Mouse (Mus musculus): ENCODE measurements around the gene Trappc11. TPM values are rescaled to one million over a fixed set of nuclear protein-coding genes. Genes with fewer than 3 reads are reported as not detected.

Gene Trappc11
- total and polyA plus RNA-seq, 2 experiments from 2014 or later = 25.3 to 40.4 TPM

GRCm38 (mm10) chr8:47494602-47495153 is 38.6 kb downstream of the Trappc11 start:
- H3K27ac ChIP-seq = no peak overlapping the region
- DNase-seq (ENCODE audit: low spot score) (no peak), ATAC-seq (no peak)
- H3K36me3 ChIP-seq (ENCODE audit: insufficient read depth, low read length) = peaks cover 62% of the 10 kb centered on the region
- WGBS = 83% methylated on average over 12 of the region's 12 CpGs
- no peak overlapping the region for H3K9ac ChIP-seq (replicated peaks; ENCODE audit: low read length)
- H3K4me3 ChIP-seq (ENCODE audit: low read length) = no peak overlapping the region
- H3K27me3 ChIP-seq (ENCODE audit: insufficient read depth, low read length) = no peaks in the 10 kb centered on the region
- no peaks in the 10 kb centered on the region for H3K4me1 ChIP-seq (ENCODE audit: insufficient read depth, low read length)
- TF ChIP-seq CTCF (IDR thresholded peaks at IDR 0.05; ENCODE audit: low read depth) = no peak
- no peaks in the 10 kb centered on the region for H3K9me3 ChIP-seq (ENCODE audit: low read length)
- no peak overlapping the region for H3K4me2 ChIP-seq (ENCODE audit: low read depth, low read length)

DNA sequence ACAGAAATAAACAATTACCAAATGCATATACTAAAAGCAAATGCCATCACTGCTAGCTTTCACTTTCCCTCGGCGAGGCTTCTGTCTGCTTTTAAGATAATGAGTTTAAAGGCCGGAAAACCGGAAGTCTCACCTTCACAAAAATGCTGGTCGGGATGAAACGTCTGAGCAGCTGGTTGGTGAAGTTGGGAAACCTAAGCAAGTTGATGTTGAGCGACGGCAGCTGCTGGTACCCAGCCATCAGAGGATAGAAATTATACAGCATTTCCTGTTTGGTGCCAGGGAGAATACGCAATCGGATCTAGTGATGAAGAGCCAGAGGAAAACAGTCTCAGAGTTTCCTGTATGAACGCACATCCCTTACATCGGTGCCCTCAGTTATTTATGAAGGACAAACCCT is 40.2 kb downstream of the Trappc11 start:
- Histone ChIP-seq H3K27me3 (ENCODE audit: insufficient read depth, low read length) (no peaks in the 10 kb centered on the region), H3K4me2 (ENCODE audit: low read depth, low read length) (no peak overlapping the region), H3K4me3 (ENCODE audit: low read length) (no peak overlapping the region), H3K36me3 (ENCODE audit: insufficient read depth, low read length) (peaks cover 52% of the 10 kb centered on the region), H3K4me1 (ENCODE audit: insufficient read depth, low read length) (no peaks in the 10 kb centered on the region), H3K9ac (replicated peaks; ENCODE audit: low read length) (no peak overlapping the region), H3K9me3 (ENCODE audit: low read length) (no peaks in the 10 kb centered on the region), H3K27ac (no peak overlapping the region)
- 94% methylated on average over 12 of the region's 12 CpGs for WGBS
- ATAC-seq (no peak), DNase-seq (ENCODE audit: low spot score) (no peak)
- TF ChIP-seq CTCF (IDR thresholded peaks at IDR 0.05; ENCODE audit: low read depth) = no peak

- Histone ChIP-seq H3K9me3 (ENCODE audit: low read length) (no peaks in the 10 kb centered on the region), H3K4me1 (ENCODE audit: insufficient read depth, low read length) (no peaks in the 10 kb centered on the region), H3K27ac (no peak overlapping the region), H3K4me3 (ENCODE audit: low read length) (no peak overlapping the region), H3K9ac (replicated peaks; ENCODE audit: low read length) (no peak overlapping the region), H3K4me2 (ENCODE audit: low read depth, low read length) (no peak overlapping the region), H3K27me3 (ENCODE audit: insufficient read depth, low read length) (no peaks in the 10 kb centered on the region), H3K36me3 (ENCODE audit: insufficient read depth, low read length) (peaks cover 19% of the 10 kb centered on the region)
- DNase-seq (ENCODE audit: low spot score) (no peak), ATAC-seq (no peak)
- WGBS = 86% methylated on average over 3 of the region's 3 CpGs
- no peak for TF ChIP-seq CTCF (IDR thresholded peaks at IDR 0.05; ENCODE audit: low read depth)
Measured at GRCm38 (mm10) chr8:47487231-47487630, 46.0 kb downstream of the Trappc11 start.

DNA sequence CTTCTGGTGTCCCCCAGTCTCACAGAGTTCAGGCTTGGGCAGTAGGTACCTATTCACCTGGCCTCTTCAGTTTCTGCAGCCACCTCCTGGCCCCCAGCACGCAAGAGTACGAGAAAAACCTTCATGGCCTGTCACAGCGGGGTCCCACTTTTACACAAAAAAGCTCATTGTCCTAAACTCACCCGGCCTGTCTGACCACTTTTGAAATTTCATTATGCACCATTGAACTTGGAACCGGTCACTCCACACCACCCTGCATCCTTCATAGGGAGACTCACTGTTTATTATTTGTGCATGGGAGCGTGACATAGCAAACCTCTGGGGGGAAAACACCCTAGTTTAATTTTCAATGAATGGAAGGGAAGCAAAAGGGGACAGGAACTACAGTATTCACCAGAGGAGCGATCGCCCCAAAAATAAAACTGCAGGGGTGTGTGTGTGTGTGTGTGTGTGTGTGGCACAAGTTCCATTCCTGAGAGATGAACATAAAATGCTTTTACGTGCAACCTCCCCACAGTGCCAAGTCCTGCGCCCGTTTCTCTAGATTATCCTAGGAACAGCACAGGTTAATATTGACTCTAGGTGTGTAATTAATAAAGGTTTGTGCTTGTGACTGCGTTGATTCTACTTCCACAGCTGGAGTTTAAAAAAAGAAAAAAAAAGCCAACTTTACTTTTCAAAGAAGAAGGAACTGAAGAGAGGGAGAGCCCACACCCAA is 50.8 kb downstream of the Trappc11 start:
- Histone ChIP-seq H3K27ac (no peak overlapping the region), H3K9me3 (ENCODE audit: low read length) (no peaks in the 10 kb centered on the region), H3K4me1 (ENCODE audit: insufficient read depth, low read length) (no peaks in the 10 kb centered on the region), H3K9ac (replicated peaks; ENCODE audit: low read length) (no peak overlapping the region), H3K27me3 (ENCODE audit: insufficient read depth, low read length) (no peaks in the 10 kb centered on the region), H3K36me3 (ENCODE audit: insufficient read depth, low read length) (no peaks in the 10 kb centered on the region), H3K4me3 (ENCODE audit: low read length) (no peak overlapping the region), H3K4me2 (ENCODE audit: low read depth, low read length) (no peak overlapping the region)
- no peak for TF ChIP-seq CTCF (IDR thresholded peaks at IDR 0.05; ENCODE audit: low read depth)
- 0 out of 2 replicates have a peak, but pooled peaks have one; percentile 37 for ATAC-seq
- no peak for DNase-seq (ENCODE audit: low spot score)
- 39% methylated on average over 12 of the region's 12 CpGs for WGBS

DNA sequence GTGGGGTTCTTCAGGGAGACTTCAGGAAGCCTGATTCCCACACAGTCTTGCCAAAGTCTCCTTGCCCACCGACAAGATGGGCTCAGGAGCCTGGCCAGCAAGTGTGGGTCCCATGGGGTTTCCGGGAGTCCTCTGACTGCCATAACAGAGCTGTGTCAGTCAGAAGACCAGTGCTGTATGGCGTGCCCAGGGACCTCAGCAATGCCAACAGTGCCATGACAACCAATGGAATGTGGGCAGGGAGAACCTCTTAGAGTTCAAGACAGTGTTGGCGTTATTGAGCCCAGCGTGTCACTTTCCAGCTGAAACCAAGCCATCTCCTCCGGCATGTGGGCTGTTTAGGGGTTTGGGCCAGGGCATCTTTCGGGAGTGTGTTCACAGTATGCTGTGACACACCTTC is 53.2 kb downstream of the Trappc11 start:
- TF ChIP-seq CTCF (IDR thresholded peaks at IDR 0.05; ENCODE audit: low read depth) = no peak
- no peaks in the 10 kb centered on the region for H3K36me3 ChIP-seq (ENCODE audit: insufficient read depth, low read length)
- H3K27ac ChIP-seq = no peak overlapping the region
- H3K9me3 ChIP-seq (ENCODE audit: low read length) = no peaks in the 10 kb centered on the region
- no peak overlapping the region for H3K4me2 ChIP-seq (ENCODE audit: low read depth, low read length)
- no peak overlapping the region for H3K9ac ChIP-seq (replicated peaks; ENCODE audit: low read length)
- whole genome bisulfite sequencing = 46% methylated on average over 7 of the region's 7 CpGs
- H3K4me1 ChIP-seq (ENCODE audit: insufficient read depth, low read length) = no peaks in the 10 kb centered on the region
- peak; percentile 93 for ATAC-seq
- no peaks in the 10 kb centered on the region for H3K27me3 ChIP-seq (ENCODE audit: insufficient read depth, low read length)
- no peak overlapping the region for H3K4me3 ChIP-seq (ENCODE audit: low read length)
- DNase-seq (ENCODE audit: low spot score) = peak; percentile 75

GRCm38 (mm10) chr8:47461650-47462049 is 71.6 kb downstream of the Trappc11 start:
- Histone ChIP-seq H3K4me2 (ENCODE audit: low read depth, low read length) (no peak overlapping the region), H3K4me1 (ENCODE audit: insufficient read depth, low read length) (no peaks in the 10 kb centered on the region), H3K4me3 (ENCODE audit: low read length) (no peak overlapping the region), H3K9ac (replicated peaks; ENCODE audit: low read length) (no peak overlapping the region), H3K27me3 (ENCODE audit: insufficient read depth, low read length) (no peaks in the 10 kb centered on the region), H3K9me3 (ENCODE audit: low read length) (0 out of 2 replicates have a peak, but pooled peaks cover 3% of the 10 kb centered on the region), H3K36me3 (ENCODE audit: insufficient read depth, low read length) (no peaks in the 10 kb centered on the region), H3K27ac (no peak overlapping the region)
- WGBS = 70% methylated on average over 10 of the region's 10 CpGs
- no peak for TF ChIP-seq CTCF (IDR thresholded peaks at IDR 0.05; ENCODE audit: low read depth)
- no peak for ATAC-seq
- no peak for DNase-seq (ENCODE audit: low spot score)

- no peaks in the 10 kb centered on the region for H3K4me1 ChIP-seq (ENCODE audit: insufficient read depth, low read length)
- DNase-seq (ENCODE audit: low spot score) = no peak
- H3K4me2 ChIP-seq (ENCODE audit: low read depth, low read length) = no peak overlapping the region
- H3K27me3 ChIP-seq (ENCODE audit: insufficient read depth, low read length) = no peaks in the 10 kb centered on the region
- H3K9me3 ChIP-seq (ENCODE audit: low read length) = 0 out of 2 replicates have a peak, but pooled peaks cover 3% of the 10 kb centered on the region
- no peak overlapping the region for H3K27ac ChIP-seq
- 81% methylated on average over 6 of the region's 6 CpGs for WGBS
- no peak overlapping the region for H3K9ac ChIP-seq (replicated peaks; ENCODE audit: low read length)
- no peaks in the 10 kb centered on the region for H3K36me3 ChIP-seq (ENCODE audit: insufficient read depth, low read length)
- ATAC-seq = no peak
- TF ChIP-seq CTCF (IDR thresholded peaks at IDR 0.05; ENCODE audit: low read depth) = no peak
- no peak overlapping the region for H3K4me3 ChIP-seq (ENCODE audit: low read length)
Measured at GRCm38 (mm10) chr8:47459216-47459749, 74.0 kb downstream of the Trappc11 start.

Measured in hindbrain, postnatal 0 days (tissue).